Mouse (Mus musculus) midbrain, embryonic 11.5 days (tissue): ENCODE results near the gene Nfib. TPM values are rescaled to one million over a fixed set of nuclear protein-coding genes. Genes with fewer than 3 reads are reported as not detected.
A peak's percentile ranks its signal among the peaks of the same experiment; 100 is the strongest.

Experiments
- ATAC-seq: fragments of 200-750 bp; cut with Nextera tagmentation; 2 replicates; pipeline ENCODE4 v1.8.0; 2017; ENCODE audit warnings: moderate TSS enrichment, moderate library complexity; ENCODE audit not compliant: low FRiP score
- DNase-seq: peaks from one replicate; pipeline ENCODE4 v3.0.0; 2015; ENCODE audit warnings: low spot score; ENCODE audit errors: missing footprints
- H3K27ac ChIP-seq: fragments of 300-500 bp; sonication (generic); 2 replicates; pipeline ENCODE4 v1.5.1; 2014; ENCODE audit warnings: low read depth, low read length
- H3K27me3 ChIP-seq: fragments of 300-500 bp; sonication (generic); 2 replicates; pipeline ENCODE4 v1.6.1; 2014; ENCODE audit warnings: mild to moderate bottlenecking, low read length, moderate library complexity, mixed read lengths; ENCODE audit not compliant: control insufficient read depth, insufficient read depth
- H3K36me3 ChIP-seq: fragments of 300-500 bp; sonication (generic); 2 replicates; pipeline ENCODE4 v1.6.1; 2014; ENCODE audit warnings: mild to moderate bottlenecking, low read length, moderate library complexity, mixed read lengths; ENCODE audit not compliant: control insufficient read depth, insufficient read depth
- H3K4me1 ChIP-seq: fragments of 300-500 bp; sonication (generic); 2 replicates; pipeline ENCODE4 v1.6.1; 2014; ENCODE audit warnings: low read length; ENCODE audit not compliant: control insufficient read depth, insufficient read depth
- H3K4me2 ChIP-seq: fragments of 300-500 bp; sonication (generic); 2 replicates; pipeline ENCODE4 v1.6.1; 2014; ENCODE audit warnings: mild to moderate bottlenecking, moderate library complexity
- H3K4me3 ChIP-seq: fragments of 300-500 bp; sonication (generic); 2 replicates; pipeline ENCODE4 v1.5.1; 2014; ENCODE audit warnings: low read depth, low read length
- H3K9ac ChIP-seq: fragments of 300-500 bp; sonication (generic); 2 replicates; pipeline ENCODE4 v1.6.1; 2014; ENCODE audit warnings: low read length
- H3K9me3 ChIP-seq: fragments of 300-500 bp; sonication (generic); 2 replicates; pipeline ENCODE4 v1.6.1; 2016; ENCODE audit warnings: low read length; ENCODE audit not compliant: control insufficient read depth
- WGBS: fragments of 180-500 bp; shearing (Covaris S2); extraction: QIAGEN DNeasy Blood & Tissue Kit; methylation state at CpG from one replicate; pipeline ENCODE4 v1.1.7; 2014; 5-methylcytosine and 5-hydroxymethylcytosine counted together
- polyA plus RNA-seq: library from polyadenylated mRNA; unstranded; fragments of >200 nt; fragmentation: Nextera tagmentation; extraction: Ambion mirVana; gene quantifications from 2 replicates; pipeline ENCODE4 v1.2.1, GENCODE M21; 2014

The Nfib gene
- polyA plus RNA-seq, 1 experiment from 2014 or later = 19.9 TPM

DNA sequence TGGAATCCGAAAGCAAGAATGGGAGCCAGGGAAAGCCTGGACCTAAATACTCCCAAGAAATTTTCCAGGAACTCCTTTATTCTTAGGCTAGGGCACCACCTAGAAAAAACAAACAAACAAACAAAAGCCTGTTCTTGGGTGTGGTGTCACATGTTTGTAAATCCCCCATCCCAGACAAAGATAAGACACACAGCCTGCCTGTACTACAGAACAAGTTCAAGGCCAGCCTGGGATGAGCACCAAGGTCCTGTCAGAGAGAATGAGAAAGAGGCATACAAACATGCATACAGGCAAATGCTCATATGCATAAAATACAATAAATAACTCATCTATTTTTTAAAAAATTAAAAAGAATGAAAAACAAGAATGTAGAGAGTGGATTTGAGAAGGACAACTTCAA, 315.7 kb downstream of the Nfib start:
- no peak for DNase-seq
- Histone ChIP-seq H3K27ac (no peak overlapping the region), H3K27me3 (no peaks in the 10 kb centered on the region), H3K9ac (no peak overlapping the region), H3K4me2 (no peak overlapping the region), H3K4me1 (no peaks in the 10 kb centered on the region), H3K9me3 (no peaks in the 10 kb centered on the region), H3K36me3 (no peaks in the 10 kb centered on the region), H3K4me3 (no peak overlapping the region)
- WGBS = 86% methylated on average over 1 of the region's 1 CpGs
- no peak for ATAC-seq

DNA sequence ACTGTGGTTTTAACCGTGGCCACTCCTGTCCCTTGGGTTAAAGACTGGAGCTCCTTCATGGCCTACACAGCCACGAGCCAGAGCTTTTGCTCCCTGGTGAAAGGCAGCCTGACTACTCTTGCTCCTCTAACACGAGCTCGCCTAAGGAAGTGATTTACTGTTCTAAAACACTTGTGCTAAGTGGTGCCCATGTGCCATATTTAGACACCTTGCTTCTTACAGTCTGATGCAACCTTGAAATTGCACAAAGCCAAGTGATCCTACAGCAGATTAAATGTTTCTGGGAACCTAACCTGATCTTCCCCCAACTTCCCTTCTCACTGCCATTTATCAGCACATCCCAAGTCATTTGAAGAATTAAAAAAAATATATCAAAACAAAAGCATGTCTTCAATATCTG, 317.9 kb downstream of the Nfib start:
- H3K4me1 ChIP-seq = no peaks in the 10 kb centered on the region
- no peak overlapping the region for H3K27ac ChIP-seq
- H3K9me3 ChIP-seq = no peaks in the 10 kb centered on the region
- DNase-seq (no peak), ATAC-seq (no peak)
- no peak overlapping the region for H3K4me2 ChIP-seq
- no peaks in the 10 kb centered on the region for H3K36me3 ChIP-seq
- H3K4me3 ChIP-seq = no peak overlapping the region
- H3K9ac ChIP-seq = no peak overlapping the region
- WGBS = 92% methylated on average over 4 of the region's 4 CpGs
- no peaks in the 10 kb centered on the region for H3K27me3 ChIP-seq

DNA sequence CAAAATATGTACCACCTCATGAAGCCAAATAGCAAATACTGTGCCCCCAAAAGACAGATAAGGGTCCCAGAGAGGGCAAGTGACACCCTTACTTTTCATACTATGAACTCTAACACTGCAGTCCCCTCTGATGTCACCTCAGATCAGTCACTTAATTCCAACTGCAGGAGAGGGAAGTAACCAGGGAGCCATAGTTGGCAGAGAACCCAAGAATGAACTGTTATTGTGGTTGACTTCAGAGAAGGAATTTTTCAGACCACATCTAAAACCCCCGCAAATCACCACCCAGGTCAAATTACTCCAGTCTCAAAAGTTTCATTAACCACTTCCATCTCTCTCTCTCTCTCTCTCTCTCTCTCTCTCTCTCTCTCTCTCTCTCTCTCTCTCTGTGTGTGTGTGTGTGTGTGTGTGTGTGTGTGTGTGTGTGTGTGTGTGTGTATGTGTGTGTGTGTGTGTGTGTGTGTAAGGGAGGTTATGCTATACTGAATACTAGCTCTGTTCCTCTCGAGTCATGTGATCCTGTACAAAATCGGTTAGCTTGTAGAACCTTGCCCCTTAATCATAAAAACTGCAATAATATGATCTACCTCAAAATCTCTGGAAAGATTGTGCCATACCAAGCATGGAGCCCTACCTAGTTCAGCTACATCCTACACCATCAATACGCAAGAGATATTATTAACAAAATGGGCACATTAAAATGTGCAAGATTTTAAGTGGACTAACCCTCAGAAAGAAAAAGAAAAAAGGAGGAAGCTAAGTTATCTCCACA, 319.1 kb downstream of the Nfib start:
- WGBS = 85% methylated on average over 4 of the region's 4 CpGs
- DNase-seq = no peak
- no peak overlapping the region for H3K27ac ChIP-seq
- no peak overlapping the region for H3K4me3 ChIP-seq
- H3K4me2 ChIP-seq = no peak overlapping the region
- no peak for ATAC-seq
- H3K9ac ChIP-seq = no peak overlapping the region
- no peaks in the 10 kb centered on the region for H3K36me3 ChIP-seq
- no peaks in the 10 kb centered on the region for H3K27me3 ChIP-seq
- H3K4me1 ChIP-seq = no peaks in the 10 kb centered on the region
- no peaks in the 10 kb centered on the region for H3K9me3 ChIP-seq

DNA sequence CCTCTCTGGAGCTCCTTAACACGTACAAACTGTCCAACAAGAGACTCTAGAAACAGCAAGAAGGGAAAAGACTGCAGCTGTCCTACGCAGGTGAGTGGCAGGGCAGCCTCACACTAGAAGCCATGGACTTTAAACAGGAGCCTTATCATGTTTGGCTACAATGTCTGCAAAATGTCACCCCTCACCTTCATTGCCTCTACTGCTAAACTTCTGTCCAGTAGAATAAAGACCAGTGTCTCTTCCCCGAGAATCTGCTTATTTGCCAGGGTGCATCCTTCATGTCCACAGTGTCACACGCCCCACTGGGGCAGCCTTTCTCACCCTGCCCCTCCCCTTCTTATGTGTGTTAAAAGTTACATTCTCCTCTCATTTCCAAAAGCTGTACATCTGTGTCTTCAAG, 319.9 kb downstream of the Nfib start:
- DNase-seq (no peak), ATAC-seq (no peak)
- Histone ChIP-seq H3K27ac (no peak overlapping the region), H3K9ac (no peak overlapping the region), H3K4me3 (no peak overlapping the region), H3K36me3 (no peaks in the 10 kb centered on the region), H3K27me3 (no peaks in the 10 kb centered on the region), H3K9me3 (no peaks in the 10 kb centered on the region), H3K4me1 (no peaks in the 10 kb centered on the region), H3K4me2 (no peak overlapping the region)
- WGBS = 83% methylated on average over 4 of the region's 4 CpGs

DNA sequence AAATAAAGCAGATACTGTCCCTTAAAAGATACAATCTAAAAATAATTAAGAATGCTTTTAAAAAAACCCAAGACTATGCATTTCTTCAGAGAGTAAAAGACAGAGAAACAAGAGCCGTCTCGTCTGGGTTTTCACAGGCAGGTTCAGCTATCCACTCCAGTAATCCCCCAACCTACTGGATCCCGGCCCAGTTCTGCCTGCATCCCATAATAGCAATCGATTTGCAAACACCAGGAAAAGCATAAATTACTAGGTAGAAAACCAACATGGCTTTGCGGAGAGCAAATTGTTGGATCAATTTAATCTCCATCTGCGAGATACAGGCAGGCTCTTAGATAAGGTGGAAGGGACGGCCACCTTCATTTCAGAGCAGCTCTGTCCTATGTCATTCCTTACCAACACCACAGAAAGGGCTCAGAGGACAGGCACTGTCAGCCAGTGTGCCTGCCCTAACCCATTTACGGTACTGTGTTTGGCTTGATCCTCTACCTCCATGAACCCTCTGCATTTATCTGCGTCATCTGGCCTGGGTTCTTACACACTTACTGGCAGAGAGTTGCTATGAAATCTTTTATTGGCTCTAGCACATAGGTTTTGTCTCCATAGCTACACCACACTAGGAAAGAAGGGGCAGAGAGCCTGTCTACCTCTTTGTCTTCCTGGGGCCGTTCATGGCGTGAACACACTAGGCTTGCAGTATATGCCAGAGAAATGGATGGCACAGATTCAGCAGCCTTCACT, 321.4 kb downstream of the Nfib start:
- no peak for DNase-seq

DNA sequence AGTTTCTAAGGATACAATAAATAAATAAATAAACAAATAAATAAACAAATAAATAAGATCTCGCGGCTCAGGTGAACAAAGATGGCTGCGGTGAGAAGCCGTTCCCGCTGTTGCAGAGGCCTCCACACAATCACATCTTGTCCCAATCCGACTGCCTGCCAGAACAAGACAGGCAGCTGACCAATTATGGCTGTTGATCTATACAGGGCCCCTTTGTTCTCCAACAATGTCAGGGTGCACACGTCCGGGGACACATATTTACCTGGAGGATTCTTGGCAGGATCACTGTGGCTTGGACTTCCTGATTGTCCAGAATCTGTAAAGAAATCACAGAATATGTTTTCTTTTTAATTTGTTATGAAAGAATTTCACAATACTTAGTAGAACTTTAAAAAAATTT, 322.2 kb downstream of the Nfib start:
- peak; percentile 68; the same call in 1 of the 2 replicates for ATAC-seq
- Histone ChIP-seq H3K27ac (no peak overlapping the region), H3K4me1 (no peaks in the 10 kb centered on the region), H3K9ac (no peak overlapping the region), H3K4me3 (no peak overlapping the region), H3K9me3 (no peaks in the 10 kb centered on the region), H3K36me3 (no peaks in the 10 kb centered on the region), H3K4me2 (no peak overlapping the region), H3K27me3 (no peaks in the 10 kb centered on the region)
- 80% methylated on average over 8 of the region's 8 CpGs for WGBS
- no peak for DNase-seq

More for the DNA sequence above, 321.4 kb downstream of the Nfib start:
- Histone ChIP-seq H3K9me3 (no peaks in the 10 kb centered on the region), H3K4me3 (no peak overlapping the region), H3K4me1 (no peaks in the 10 kb centered on the region), H3K27me3 (no peaks in the 10 kb centered on the region), H3K4me2 (no peak overlapping the region), H3K27ac (no peak overlapping the region; the same call in 1 of the 2 replicates), H3K36me3 (no peaks in the 10 kb centered on the region), H3K9ac (no peak overlapping the region)
- 82% methylated on average over 11 of the region's 11 CpGs for WGBS
- ATAC-seq = no peak

DNA sequence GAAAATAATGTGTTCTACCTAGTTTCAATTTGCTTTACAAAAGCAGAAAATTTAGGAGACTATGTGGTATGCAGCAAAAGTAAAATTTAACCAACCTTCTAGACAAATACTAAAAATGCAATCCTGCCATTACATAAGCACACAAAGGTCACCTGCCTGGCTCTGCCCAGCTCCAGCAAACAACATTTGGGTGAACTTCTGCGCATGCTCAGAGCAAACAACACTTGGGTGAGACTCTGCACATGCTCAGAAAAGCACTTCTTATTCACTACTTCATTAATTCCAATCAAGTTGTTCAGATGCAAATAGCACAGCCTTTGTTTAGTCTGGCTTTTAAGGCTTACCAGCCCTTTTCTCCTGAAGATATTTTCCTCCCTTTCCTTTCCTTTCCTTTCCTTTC, 323.8 kb downstream of the Nfib start:
- 54% methylated on average over 1 of the region's 1 CpGs for WGBS
- Histone ChIP-seq H3K9ac (no peak overlapping the region), H3K36me3 (no peaks in the 10 kb centered on the region), H3K4me2 (no peak overlapping the region), H3K9me3 (no peaks in the 10 kb centered on the region), H3K27me3 (no peaks in the 10 kb centered on the region), H3K27ac (no peak overlapping the region), H3K4me3 (no peak overlapping the region), H3K4me1 (no peaks in the 10 kb centered on the region)
- DNase-seq = no peak
- no peak for ATAC-seq

DNA sequence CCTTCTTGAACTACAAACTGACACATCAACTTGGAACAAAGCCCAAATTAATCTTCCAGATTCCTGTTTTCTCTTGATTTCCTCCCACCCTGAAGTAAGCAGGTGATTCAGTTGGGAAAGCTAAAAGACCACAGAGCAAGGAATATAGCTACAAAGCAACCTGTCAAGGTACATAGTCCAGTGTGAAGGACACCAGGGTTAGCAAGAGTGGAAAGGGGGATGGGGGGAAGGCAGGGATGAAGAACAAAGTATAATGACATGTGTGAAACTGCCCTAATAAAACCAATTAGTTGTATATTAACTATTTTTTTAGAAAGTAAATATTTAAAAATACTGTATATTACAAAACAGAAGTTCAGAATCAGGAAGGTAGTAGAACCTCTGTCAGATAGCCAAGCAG, 325.0 kb downstream of the Nfib start:
- DNase-seq (no peak), ATAC-seq (no peak)
- Histone ChIP-seq H3K9me3 (no peaks in the 10 kb centered on the region), H3K9ac (no peak overlapping the region), H3K4me3 (no peak overlapping the region), H3K4me2 (no peak overlapping the region), H3K36me3 (no peaks in the 10 kb centered on the region), H3K4me1 (no peaks in the 10 kb centered on the region), H3K27me3 (no peaks in the 10 kb centered on the region), H3K27ac (no peak overlapping the region)

DNA sequence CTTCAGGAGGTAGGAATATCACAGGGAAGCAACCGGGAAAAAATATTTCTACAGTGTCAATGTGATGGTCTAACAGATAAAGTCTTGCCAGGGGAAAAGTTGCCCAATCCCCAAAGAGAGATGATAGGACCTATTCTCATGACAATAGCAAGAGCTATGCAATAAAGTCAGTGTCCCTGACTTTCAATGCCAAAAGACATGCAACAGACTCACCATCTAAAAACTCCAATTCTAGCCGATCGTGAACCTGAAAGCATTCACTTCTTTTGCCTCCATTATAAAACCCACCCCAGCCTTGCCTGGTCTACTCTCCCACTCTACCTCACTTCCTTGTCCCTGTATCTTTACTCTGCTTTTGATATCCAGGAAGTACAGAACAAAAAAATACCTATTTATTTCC, 327.5 kb downstream of the Nfib start:
- 97% methylated on average over 3 of the region's 3 CpGs for WGBS

More for the DNA sequence above, 327.5 kb downstream of the Nfib start:
- Histone ChIP-seq H3K4me2 (no peak overlapping the region), H3K36me3 (no peaks in the 10 kb centered on the region), H3K4me3 (no peak overlapping the region), H3K4me1 (no peaks in the 10 kb centered on the region), H3K9me3 (no peaks in the 10 kb centered on the region), H3K27ac (no peak overlapping the region), H3K9ac (no peak overlapping the region), H3K27me3 (no peaks in the 10 kb centered on the region)
- ATAC-seq = no peak
- peak; percentile 14 for DNase-seq
